Mouse (Mus musculus) spleen, adult 2 months (tissue): ENCODE data around the gene Crip1. TPM values are rescaled to one million over a fixed set of nuclear protein-coding genes. Genes with fewer than 3 reads are reported as not detected.

ENCODE experiments used
- DNase-seq, 2 experiments: peaks; one replicate each; pipeline versions ENCODE4 v3.0.0 to v3.0.0-alpha.2; 2012 to 2021; ENCODE audit warnings: low spot score in 2 of 2, low read depth in 1 of 2
- H3K27ac ChIP-seq: fragments of 200-500 bp; 2 replicates; pipeline ENCODE4 v1.5.1; 2012; ENCODE audit warnings: low read length, inconsistent platforms; ENCODE audit not compliant: insufficient read depth
- H3K27me3 ChIP-seq: fragments of 200-500 bp; 2 replicates; pipeline ENCODE4 v1.6.1; 2012; ENCODE audit warnings: mild to moderate bottlenecking, moderate library complexity, low read length, inconsistent platforms; ENCODE audit not compliant: control insufficient read depth, insufficient read depth
- H3K36me3 ChIP-seq: fragments of 200-500 bp; 2 replicates; pipeline ENCODE4 v1.6.1; 2012; ENCODE audit warnings: mild to moderate bottlenecking, low read length, inconsistent platforms; ENCODE audit not compliant: control insufficient read depth, insufficient read depth
- H3K4me1 ChIP-seq: fragments of 200-500 bp; 2 replicates; pipeline ENCODE4 v1.6.1; 2011; ENCODE audit warnings: inconsistent platforms; ENCODE audit not compliant: control insufficient read depth, insufficient read depth, insufficient read length
- H3K4me3 ChIP-seq: fragments of 200-500 bp; 2 replicates; pipeline ENCODE4 v1.5.1; 2011; ENCODE audit warnings: mild to moderate bottlenecking, inconsistent platforms; ENCODE audit not compliant: insufficient read depth, insufficient read length; ENCODE audit errors: extremely low read depth
- CTCF ChIP-seq: fragments of 200-500 bp; IDR thresholded peaks from 2 replicates; pipeline ENCODE4 v1.5.1; 2011; ENCODE audit warnings: mild to moderate bottlenecking, inconsistent platforms; ENCODE audit not compliant: insufficient read depth, insufficient read length, insufficient replicate concordance; ENCODE audit errors: extremely low read depth
- POLR2A ChIP-seq: fragments of 200-500 bp; IDR thresholded peaks from 2 replicates; pipeline ENCODE4 v1.6.1; 2011; ENCODE audit warnings: low read depth, low read length, inconsistent platforms
- WGBS: fragments of 180-500 bp; shearing (Covaris S2); methylation state at CpG from one replicate; pipeline ENCODE4 v1.1.7; 2018; 5-methylcytosine and 5-hydroxymethylcytosine counted together
- polyA plus RNA-seq: library from polyadenylated mRNA; depleted of rRNA; stranded (reverse); fragments of >200 nt; gene quantifications from 2 replicates; pipeline ENCODE4 v1.2.3, GENCODE M21; 2012

The Crip1 gene
- polyA plus RNA-seq, 1 experiment: 414 TPM

GRCm38 (mm10) chr12:113136492-113137020, 9.6 kb upstream of the Crip1 start:
- 94% methylated on average over 17 of the region's 17 CpGs for WGBS
- peaks cover 32% of the 10 kb centered on the region for H3K36me3 ChIP-seq

DNA sequence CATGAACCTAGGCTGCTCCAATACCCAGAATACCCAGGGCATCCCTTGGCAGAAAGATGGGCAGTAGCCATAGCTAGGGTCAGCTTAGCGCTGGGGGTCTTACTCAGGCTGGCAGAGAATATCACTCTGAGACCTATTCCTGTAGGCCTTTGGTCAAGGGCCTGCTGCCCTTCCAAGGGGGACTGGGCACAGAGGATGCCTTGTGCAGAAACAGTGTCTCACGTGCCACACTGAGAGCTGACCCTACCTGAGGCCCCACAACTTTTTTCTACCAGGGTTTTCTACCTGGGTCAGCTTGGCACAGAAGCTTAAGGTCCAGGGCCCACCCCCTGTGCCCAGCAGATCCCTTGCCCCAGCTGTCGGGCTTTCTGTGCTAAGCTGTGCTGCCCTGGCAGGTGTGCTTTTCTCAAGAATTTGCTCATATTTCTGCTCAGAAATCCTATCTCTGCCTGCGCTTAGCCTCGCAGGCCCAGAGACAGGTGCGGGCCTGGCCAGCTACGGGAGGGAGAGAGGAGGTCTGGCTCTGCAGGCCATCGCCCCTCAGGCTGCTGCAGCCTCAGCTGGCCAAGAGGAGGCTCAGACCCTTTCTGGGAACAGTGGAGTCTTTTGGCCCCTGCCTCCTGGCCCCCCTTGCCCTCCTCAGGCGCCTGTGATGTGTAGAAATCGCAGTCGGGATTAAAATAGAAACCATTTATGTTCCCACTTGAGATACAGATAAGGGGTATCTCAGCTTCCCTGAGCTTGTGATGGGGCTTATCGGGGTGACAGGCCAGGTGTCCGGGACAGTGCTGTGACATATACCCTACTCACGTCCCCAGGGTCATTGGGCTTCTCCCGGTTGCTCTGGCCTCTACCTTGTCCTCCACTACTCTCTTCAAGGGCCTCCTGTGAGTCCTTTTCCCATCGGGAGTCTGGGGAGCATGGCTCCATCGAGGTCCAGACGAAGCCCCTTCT, 8.6 kb upstream of the Crip1 start:
- Histone ChIP-seq H3K27me3 (0 out of 2 replicates have a peak, but pooled peaks cover 3% of the 10 kb centered on the region), H3K4me1 (peaks cover 9% of the 10 kb centered on the region; the same call in 1 of the 2 replicates), H3K36me3 (peaks cover 24% of the 10 kb centered on the region), H3K4me3 (no peak overlapping the region), H3K27ac (no peak overlapping the region)
- DNase-seq: no peak
- 86% methylated on average over 18 of the region's 18 CpGs for WGBS
- no peak for TF ChIP-seq POLR2A

More at GRCm38 (mm10) chr12:113136492-113137020, 9.6 kb upstream of the Crip1 start:
- Histone ChIP-seq H3K4me3 (no peak overlapping the region), H3K27ac (no peak overlapping the region), H3K27me3 (0 out of 2 replicates have a peak, but pooled peaks cover 3% of the 10 kb centered on the region), H3K4me1 (peaks cover 9% of the 10 kb centered on the region; the same call in 1 of the 2 replicates)
- DNase-seq: no peak
- no peak for TF ChIP-seq CTCF
- no peak for TF ChIP-seq POLR2A

DNA sequence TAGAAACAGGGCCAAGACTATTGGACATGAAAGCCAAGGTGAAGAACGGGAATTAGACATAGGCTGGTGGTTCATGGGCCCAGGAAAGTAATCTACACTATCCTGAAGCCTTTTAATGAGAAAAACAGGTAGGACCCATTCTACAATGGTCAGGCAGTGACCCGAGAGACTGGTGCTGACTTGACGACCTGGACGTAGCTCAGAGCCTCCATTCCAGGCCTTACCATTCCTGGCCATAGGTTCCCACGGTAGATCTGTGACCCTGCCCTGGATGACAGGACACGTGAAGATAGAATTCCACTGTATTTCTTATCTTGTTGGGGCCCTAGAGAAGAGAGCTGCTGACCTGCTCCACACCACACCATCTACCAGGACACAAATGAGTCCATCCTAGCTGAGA, 7.8 kb upstream of the Crip1 start:
- TF ChIP-seq POLR2A (no peak), CTCF (no peak)
- WGBS: 88% methylated on average over 6 of the region's 6 CpGs
- Histone ChIP-seq H3K27ac (no peak overlapping the region), H3K4me1 (peaks cover 9% of the 10 kb centered on the region; the same call in 1 of the 2 replicates), H3K27me3 (0 out of 2 replicates have a peak, but pooled peaks cover 3% of the 10 kb centered on the region), H3K36me3 (peaks cover 18% of the 10 kb centered on the region), H3K4me3 (no peak overlapping the region)
- DNase-seq: no peak

DNA sequence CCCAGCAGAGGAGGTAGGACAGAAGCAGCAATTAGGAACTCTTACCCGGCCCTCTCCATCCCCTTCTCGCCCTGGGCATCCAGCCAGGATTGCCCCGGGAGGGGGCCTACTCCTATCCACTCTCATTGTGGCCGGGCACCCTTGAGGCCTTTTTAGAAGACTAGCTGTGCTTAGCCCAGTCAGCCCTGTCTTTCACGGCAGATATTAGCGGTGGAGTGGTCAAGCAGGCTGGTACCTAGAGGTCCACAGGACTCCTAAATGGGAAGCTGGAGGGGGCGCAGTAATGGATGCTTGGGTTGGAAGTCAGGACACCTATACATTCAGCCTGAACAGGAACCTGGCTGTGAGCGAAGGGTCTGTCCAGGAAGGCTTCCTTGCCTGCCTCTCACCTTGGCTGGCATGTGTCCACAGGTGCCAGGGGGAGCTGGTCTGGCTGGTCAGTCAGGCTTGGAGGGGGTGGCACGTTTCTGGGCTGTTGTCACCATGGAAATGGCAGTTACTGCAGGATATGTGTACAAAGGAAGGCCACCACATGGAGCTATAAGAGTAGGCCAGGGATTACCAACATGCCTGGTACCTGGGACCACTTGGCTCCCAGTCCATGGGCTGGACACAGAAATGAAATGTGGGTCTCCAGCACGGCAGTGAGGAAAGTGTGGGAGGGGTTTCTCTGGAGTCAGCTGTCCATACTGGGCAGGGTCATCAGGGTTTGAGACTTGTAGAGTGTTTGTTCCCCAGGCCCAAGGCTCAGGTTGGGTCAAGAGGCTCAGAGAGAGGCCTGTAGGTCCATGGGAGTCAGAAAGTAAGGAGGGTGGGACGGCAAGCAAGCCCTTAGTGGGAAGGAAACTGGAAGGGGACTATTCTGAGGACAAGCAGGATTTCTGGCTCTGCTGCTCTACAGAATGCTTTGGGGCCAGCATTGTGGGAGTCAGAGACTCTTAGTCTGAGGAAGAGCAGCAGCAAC, 6.9 kb upstream of the Crip1 start:
- peak overlapping the region; percentile 61; the same call in 1 of the 2 replicates for H3K4me3 ChIP-seq
- no peak overlapping the region for H3K27ac ChIP-seq
- no peak for DNase-seq
- peaks cover 9% of the 10 kb centered on the region; the same call in 1 of the 2 replicates for H3K4me1 ChIP-seq
- H3K27me3 ChIP-seq: 0 out of 2 replicates have a peak, but pooled peaks cover 3% of the 10 kb centered on the region
- 68% methylated on average over 11 of the region's 11 CpGs for WGBS
- TF ChIP-seq CTCF: no peak
- TF ChIP-seq POLR2A: no peak
- peaks cover 14% of the 10 kb centered on the region for H3K36me3 ChIP-seq

DNA sequence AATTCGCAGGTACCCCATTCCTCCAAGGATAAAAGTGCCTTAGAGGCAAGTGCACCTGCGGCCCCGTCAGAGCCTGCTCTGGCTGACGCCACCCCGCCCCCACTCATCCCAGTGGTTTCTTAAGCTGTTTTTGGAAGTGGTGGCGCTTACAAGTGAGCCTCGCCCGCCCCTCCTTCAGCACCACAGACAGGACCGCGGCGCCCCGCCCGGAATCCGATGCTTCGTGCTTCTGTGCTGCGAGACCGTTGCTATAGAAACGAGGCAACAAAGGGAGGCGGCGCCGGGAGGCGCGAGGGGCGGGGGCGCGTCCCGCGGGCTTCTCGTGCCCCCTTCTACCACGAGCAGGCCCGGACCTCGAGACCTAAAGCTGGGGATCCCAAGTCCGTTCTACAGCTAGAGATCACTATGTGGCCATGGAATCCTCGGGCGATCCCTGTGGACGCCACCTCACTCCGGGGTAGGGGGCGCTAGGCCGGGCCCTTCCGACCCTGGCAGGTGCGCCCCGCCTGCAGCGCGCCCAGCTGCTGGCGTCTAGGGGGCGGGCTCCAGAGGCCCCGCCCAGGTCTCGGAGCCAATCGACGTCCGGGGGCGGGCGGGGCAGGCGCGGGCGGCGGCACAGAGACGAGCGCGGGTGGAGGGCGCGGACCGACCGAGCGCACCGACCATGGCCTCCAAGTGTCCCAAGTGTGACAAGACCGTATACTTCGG, 6.1 kb upstream of the Crip1 start, which contains the start of gene Crip2:
TSS of gene Crip2 (plus strand) at position 329 of the 708 bp plus-strand sequence.
- TF ChIP-seq CTCF (no peak), POLR2A (no peak)
- 0 out of 2 replicates have a peak, but pooled peaks cover 3% of the 10 kb centered on the region for H3K27me3 ChIP-seq

More for the DNA sequence above, 6.1 kb upstream of the Crip1 start, which contains the start of gene Crip2:
- WGBS: 2% methylated on average over 68 of the region's 68 CpGs
- H3K27ac ChIP-seq: peak within 1 kb of the TSS; percentile 56
- peak within 1 kb of the TSS; percentile 61 for H3K4me3 ChIP-seq
- DNase-seq: peak; percentile 73 to 79
- H3K36me3 ChIP-seq: peaks cover 14% of the 10 kb centered on the region
- peaks cover 9% of the 10 kb centered on the region; the same call in 1 of the 2 replicates for H3K4me1 ChIP-seq
